Mouse (Mus musculus): ENCODE data around the gene Rab19.
"Not testable (repeated sequence)": the region's sequence is repeated elsewhere in the genome, so short reads cannot be mapped to it uniquely, and the experiment has no call there.

Rab19 gene

GRCm38 (mm10) chr6:39381125-39381880, at the start of gene Rab19:
TSS of gene Rab19 (plus strand) at chr6:39381175.
- DNase-seq (ENCODE audit: low spot score in 2 of 2): no peak

DNA sequence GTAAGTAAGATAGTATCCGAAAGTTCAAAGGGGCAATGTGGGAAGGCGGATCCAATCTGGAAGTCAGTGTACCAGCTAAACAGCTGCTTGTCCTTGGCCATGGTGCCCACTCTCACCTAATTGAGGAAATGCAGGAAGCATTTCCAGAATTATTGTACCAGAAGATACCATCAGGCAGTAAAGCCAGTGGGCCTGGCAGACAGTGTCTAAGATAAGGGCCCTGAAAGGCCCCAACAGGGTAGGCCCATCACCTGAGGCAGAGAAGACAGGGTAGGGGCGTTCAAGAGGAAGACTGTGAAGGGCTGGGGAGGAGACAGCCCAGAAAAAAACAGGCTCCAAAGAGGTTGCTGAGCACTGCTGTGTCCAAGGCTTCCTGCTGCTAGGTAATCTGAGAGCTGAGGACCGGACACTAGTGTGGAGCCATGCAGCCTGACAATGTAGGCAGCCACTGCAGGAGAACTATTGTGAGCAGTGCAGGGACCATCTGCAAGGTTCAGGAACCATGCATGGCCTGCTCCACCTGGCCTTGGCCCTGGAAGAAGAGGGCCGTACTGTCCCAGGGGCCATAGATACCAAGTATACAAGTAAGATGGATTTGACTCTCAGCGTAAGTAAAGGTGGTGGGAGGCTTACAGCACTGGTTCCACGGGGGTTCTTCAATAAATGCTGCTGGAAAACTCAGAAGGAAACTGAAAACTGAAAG, 48.8 kb upstream of the Rab19 start:
- DNase-seq (ENCODE audit: low spot score in 2 of 2): no peak

DNA sequence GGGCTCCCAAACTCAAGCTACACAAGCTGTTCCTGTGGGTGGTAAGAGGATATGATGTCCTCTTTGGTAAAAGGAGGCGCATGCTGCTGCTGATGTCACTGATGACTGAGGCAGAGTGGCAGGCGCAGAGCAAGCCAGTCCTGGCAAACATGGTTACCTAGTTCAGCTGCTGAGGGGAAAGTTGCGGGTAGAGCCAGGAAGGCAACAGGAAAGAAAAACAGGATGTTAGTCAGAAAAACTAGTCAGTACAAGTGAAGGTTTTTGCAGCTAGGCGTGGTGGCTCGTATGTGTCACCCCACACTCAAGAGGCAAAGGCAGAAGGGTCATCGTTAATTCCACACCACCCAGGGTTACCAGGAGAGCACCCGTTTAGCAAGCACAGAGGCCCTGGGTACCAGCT, 46.8 kb upstream of the Rab19 start:
- DNase-seq (ENCODE audit: low spot score in 2 of 2): no peak

GRCm38 (mm10) chr6:39334873-39335272, 46.1 kb upstream of the Rab19 start:
- DNase-seq (ENCODE audit: low spot score in 2 of 2): no peak

DNA sequence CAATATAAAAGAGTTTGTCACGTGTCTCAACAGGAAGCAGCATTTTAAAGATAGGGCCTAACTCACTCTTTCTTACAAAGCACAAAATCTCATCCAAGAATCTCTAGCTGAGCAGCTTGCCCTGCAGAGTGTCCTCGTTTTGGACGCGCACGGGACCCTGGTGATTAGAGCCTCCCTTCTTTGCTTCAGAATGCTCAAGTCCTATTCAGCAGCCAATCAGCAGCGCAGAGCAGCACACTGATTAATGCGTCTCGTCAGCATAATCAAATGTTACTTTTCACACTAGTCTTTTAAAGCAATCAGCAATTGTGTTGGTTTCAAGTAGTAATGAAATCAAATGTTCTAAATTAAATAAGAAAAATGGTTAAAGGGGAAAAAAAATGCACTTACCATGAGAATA, 42.6 kb upstream of the Rab19 start:
- DNase-seq (ENCODE audit: low spot score in 2 of 2): no peak

DNA sequence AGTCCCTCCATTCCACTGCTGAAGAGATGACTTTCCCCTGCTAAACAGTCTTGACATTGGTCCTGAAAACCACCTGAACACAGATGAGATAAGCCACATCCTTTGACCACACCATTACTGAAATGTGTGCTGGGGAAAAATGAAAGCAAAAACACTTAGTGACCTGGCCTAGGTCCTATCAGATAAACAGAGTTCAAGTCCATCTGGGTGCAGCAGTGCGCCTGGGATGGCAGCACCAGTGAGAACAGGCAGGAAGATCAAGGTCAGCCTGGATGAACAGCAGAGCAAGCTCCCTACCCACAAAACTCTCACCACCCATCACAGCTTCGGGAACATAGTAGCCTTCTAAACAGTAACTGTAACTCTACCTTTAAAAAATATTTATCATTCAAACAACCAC, 39.2 kb upstream of the Rab19 start:
- DNase-seq (ENCODE audit: low spot score in 2 of 2): no peak

DNA sequence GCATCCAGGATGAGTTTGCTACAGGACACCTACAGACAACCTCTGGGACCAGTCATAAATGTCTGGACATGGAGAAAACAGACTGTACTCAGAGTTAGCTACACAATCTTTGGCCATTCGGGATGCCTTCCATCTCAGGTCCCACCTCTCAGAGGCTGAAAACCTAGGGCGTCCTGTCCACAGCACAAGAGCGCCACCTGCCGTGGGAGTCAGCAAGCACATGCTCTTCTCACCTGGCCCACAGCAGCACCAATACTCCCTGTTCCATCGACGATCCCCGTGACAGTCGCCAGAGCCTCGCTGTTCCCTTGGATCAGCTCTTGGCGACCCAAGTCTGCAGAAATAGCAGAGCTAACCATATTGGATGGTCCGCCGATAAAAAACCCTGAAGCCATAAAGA, 37.0 kb upstream of the Rab19 start:
- peak; percentile 30 to 84 for DNase-seq (ENCODE audit: low spot score in 2 of 2)

DNA sequence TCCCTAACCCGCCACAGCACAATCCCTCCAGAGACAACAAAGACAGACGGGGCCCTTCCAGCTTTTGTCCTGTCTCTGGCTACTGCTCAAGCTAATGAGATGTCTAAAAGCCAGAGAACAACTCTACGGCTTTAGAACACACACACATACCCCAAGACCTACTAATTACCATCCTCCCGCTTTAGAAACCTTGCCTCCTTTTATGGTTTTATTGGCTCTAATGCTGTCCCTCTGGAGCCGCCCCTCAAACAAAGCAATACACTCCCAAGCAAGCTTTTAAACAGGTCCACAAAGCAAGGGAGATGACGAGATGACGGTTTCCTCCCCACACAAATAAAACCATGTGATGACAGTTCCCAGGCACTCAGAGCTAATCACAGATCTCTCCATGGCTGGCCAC, 35.5 kb upstream of the Rab19 start:
- no peak for DNase-seq (ENCODE audit: low spot score in 2 of 2)

GRCm38 (mm10) chr6:39346991-39347501, 33.9 kb upstream of the Rab19 start:
- no peak for DNase-seq (ENCODE audit: low spot score in 2 of 2)

- DNase-seq (ENCODE audit: low spot score in 2 of 2): no peak
These were observed 32.8 kb upstream of the Rab19 start for GRCm38 (mm10) chr6:39347880-39348814.

GRCm38 (mm10) chr6:39348946-39349345, 32.0 kb upstream of the Rab19 start:
- DNase-seq (ENCODE audit: low spot score in 2 of 2): no peak

GRCm38 (mm10) chr6:39359207-39359606, 21.8 kb upstream of the Rab19 start:
- DNase-seq (ENCODE audit: low spot score in 2 of 2): not testable (repeated sequence)

DNA sequence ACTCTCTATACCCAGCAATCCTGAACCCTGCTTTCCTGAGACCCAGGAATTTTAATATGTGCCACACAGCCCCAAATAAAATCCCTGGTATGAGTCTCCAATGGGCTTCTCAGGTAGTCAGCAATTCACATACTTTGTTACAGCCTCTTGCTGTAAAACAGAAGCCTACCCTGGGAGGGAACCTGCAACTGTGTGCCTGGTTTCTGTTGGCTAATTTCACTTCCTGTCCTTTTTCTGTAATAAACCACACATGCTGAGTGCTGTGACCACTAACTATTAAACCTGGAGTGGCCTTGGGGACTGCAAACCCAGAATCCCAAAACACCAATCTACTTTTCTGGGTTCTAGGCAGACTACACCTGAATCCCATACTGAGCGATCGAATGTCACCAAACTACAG, 18.3 kb upstream of the Rab19 start:
- DNase-seq (ENCODE audit: low spot score in 2 of 2): no peak

GRCm38 (mm10) chr6:39369631-39370030, 11.3 kb upstream of the Rab19 start:
- DNase-seq (ENCODE audit: low spot score in 2 of 2): no peak

GRCm38 (mm10) chr6:39372042-39372441, 8.9 kb upstream of the Rab19 start:
- no peak for DNase-seq (ENCODE audit: low spot score in 2 of 2)

DNA sequence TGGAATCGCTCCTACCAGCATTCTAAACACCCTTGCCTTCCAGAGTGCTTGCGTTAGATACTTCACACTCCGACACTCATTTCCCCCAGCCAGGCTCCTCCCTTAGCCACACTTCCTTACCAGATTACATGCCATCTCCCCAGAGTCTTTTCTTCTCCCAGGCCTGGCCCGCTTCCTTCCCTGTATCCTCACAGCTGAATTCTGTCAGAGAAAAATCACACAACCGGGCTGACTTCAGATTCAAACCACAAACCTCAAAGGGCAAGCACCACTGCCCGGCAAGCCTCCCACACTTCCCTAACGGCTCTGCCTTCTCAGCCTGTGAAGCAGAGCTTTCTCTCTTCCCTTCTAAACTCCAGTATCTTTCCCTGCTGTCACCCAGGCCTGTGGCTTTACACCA, 8.2 kb upstream of the Rab19 start:
- no peak for DNase-seq (ENCODE audit: low spot score in 2 of 2)

- no peak for DNase-seq (ENCODE audit: low spot score in 2 of 2)
These were observed 7.5 kb upstream of the Rab19 start for GRCm38 (mm10) chr6:39373301-39373955.

GRCm38 (mm10) chr6:39376775-39377174, 4.2 kb upstream of the Rab19 start:
- DNase-seq (ENCODE audit: low spot score in 2 of 2): no peak

DNA sequence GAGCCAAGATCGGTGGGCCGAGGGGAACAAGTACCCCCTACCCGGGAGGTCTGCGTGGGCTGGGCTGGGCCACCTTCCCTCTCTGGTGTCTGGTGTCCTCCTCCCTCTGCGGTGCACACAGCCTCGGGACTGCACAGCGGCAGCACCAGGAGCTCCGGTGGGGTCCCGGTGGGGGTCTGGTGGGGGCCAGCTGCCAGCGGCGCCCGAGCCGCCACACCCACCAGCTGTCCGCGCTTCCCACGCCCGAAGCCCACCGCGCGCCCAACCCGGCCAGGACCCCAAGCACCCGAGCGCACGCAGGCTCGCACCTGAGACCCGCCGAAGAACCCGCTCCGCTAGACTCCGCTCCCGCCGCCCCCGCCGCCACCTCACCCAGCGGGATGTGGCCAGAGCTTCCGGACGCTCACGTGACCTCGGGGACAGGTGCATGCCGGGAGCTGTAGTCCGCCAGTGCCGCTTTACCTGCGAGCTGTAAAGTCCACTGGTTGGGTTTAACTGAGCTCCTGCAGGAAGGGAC, 3.6 kb upstream of the Rab19 start, which contains the start of gene Slc37a3:
Slc37a3 (minus strand) TSS at position 365 of the 517 bp plus-strand sequence.
- DNase-seq (ENCODE audit: low spot score in 2 of 2): peak; percentile 62 to 85

GRCm38 (mm10) chr6:39378161-39378835, 2.7 kb upstream of the Rab19 start:
- not testable (repeated sequence) for DNase-seq (ENCODE audit: low spot score in 2 of 2)

DNA sequence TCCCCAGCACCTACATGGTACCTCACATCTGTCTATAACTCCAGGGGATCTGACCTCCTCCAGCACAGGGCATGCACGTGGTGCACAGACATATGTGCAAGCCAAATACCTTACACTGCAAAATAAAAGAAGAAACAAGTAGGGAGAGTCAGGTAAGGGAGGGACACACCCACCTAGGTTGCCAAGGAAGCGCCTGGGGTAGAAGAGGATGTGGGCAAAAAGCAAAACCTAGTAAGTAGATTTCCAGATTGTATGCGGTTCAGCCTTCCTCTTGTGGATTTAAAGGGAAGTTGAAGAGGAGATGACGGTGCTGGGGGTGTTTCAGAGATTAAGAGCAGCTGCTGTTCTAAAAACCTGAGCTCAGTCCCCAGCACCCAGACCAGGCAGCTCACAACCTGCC, 1.8 kb upstream of the Rab19 start:
- DNase-seq (ENCODE audit: low spot score in 2 of 2): no peak
